Mouse (Mus musculus) heart, embryonic 15.5 days (tissue): ENCODE measurements around the gene Gm10912. TPM values are rescaled to one million over a fixed set of nuclear protein-coding genes. Genes with fewer than 3 reads are reported as not detected.

Experiments used
- polyA plus RNA-seq: library from polyadenylated mRNA; unstranded; fragments of >200 nt; fragmentation: Nextera tagmentation; extraction: Ambion mirVana; gene quantifications from 2 replicates; pipeline ENCODE4 v1.2.1, GENCODE M21; 2015

Gene Gm10912
- polyA plus RNA-seq, 1 experiment from 2014 or later, result 0.10 TPM

Other genes with a start within 250 kb of the Gm10912 start
- 19.1 and 23.1 TPM in 2 replicates for gene Lmo2, start 107.8 kb upstream of the Gm10912 start, polyA plus RNA-seq
- 41.8 and 44.8 TPM in 2 replicates for gene Fbxo3, start 38.1 kb upstream of the Gm10912 start, polyA plus RNA-seq
- gene 4931422A03Rik, start 37.5 kb upstream of the Gm10912 start, polyA plus RNA-seq, result 1.8 and 3.0 TPM in 2 replicates
- gene Gm10799, start 2.7 kb downstream of the Gm10912 start, polyA plus RNA-seq, result not detected in 2 replicates
- 4.1 and 6.2 TPM in 2 replicates for gene Cd59b, start 4.0 kb downstream of the Gm10912 start, polyA plus RNA-seq
- 53.9 and 55.8 TPM in 2 replicates for gene Cd59a, start 30.0 kb downstream of the Gm10912 start, polyA plus RNA-seq
- 0.29 and 0.37 TPM in 2 replicates for gene A930018P22Rik, start 56.9 kb downstream of the Gm10912 start, polyA plus RNA-seq